Mouse (Mus musculus): ENCODE data around the gene Cblc.
A peak's percentile ranks its signal among the peaks of the same experiment; 100 is the strongest.

DNA sequence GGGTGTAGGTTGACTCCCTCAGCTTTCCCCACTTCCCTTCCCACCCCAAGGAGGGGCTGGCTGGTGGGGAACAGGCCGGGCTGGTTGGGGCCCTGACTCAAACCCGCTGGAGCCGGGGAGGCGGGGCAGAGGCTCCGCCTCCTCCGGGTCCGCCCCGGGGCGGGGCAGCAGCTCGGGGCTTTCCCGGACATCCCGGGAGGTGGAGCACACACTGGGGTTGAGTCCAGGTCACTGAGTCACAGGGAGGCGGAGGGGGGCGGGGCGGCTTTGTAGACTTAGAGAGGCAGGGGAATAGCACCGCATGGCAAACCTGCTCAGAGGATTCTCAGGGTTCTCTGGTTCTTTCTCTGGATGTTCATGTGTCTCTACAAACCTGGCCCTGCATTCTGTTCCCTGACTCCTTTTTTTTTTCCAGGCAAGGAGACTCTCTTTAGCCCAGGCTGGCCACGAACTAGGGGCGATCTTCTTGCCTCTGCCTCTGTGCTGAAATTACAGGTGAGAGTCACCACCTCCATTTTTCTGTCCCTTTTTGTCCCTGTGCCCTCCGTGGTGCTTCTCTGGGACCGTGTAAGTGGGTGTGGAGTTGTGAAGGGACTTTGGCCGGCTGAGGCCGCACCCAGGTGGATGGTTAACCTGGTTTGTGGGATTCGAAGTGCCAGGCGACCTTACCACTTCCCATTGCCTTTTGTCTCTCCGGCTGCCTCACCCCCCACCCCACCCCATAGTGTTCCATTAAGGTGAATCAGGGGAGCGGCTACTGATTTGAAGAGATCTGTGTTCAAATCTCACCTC lies 27.8 kb upstream of the Cblc start:
- peak; percentile 43 for TF ChIP-seq EP300 (IDR thresholded peaks at IDR 0.05)
- no peak for TF ChIP-seq CTCF (IDR thresholded peaks at IDR 0.05)

Measured in lung, postnatal 0 days (tissue).